Mouse (Mus musculus): ENCODE data around the gene Kcnk13. TPM values are rescaled to one million over a fixed set of nuclear protein-coding genes. Genes with fewer than 3 reads are reported as not detected.

Gene Kcnk13
- polyA plus RNA-seq, 1 experiment from 2014 or later: 1.3 TPM

GRCm38 (mm10) chr12:99933630-99934029 is 30.7 kb upstream of the Kcnk13 start:
- no peak overlapping the region for H3K9ac ChIP-seq (ENCODE audit: low read depth, low read length)
- no peak for ATAC-seq
- no peak overlapping the region for H3K27ac ChIP-seq (ENCODE audit: low read length)
- H3K4me3 ChIP-seq (ENCODE audit: low read depth, low read length): no peak overlapping the region
- H3K36me3 ChIP-seq (ENCODE audit: control insufficient read depth, insufficient read depth, low read length): peaks cover 18% of the 10 kb centered on the region
- H3K4me2 ChIP-seq (ENCODE audit: low read length): no peak overlapping the region
- H3K4me1 ChIP-seq (ENCODE audit: control insufficient read depth, insufficient read depth, low read length): no peaks in the 10 kb centered on the region
- no peaks in the 10 kb centered on the region for H3K27me3 ChIP-seq (ENCODE audit: control insufficient read depth, insufficient read depth, low read depth, low read length)
- WGBS: 95% methylated on average over 3 of the region's 3 CpGs
- no peaks in the 10 kb centered on the region for H3K9me3 ChIP-seq (replicated peaks; ENCODE audit: control insufficient read depth, low read length, poor library complexity, severe bottlenecking)

- H3K4me3 ChIP-seq (ENCODE audit: low read depth, low read length): no peak overlapping the region
Observed at GRCm38 (mm10) chr12:99935403-99935802, 28.9 kb upstream of the Kcnk13 start.

DNA sequence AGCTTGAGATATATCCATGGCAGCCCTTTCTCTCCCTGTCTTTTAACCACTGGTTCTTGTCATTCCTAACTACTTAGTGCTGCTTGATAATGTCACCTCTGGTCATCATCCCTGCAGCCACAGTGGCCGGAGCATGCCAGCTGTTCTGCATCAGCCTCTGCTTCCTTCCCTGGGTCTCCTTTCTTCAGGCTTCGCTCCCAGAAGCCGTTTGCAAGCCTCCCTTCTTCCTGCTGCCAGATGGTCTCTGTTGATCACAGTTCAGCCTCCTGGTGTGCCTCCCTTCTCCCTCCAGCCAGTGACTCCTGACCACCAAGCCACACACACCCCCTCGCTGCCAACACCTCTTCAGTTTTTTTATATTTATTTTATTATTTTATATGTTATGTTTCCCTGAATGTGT is 25.8 kb upstream of the Kcnk13 start:
- 89% methylated on average over 4 of the region's 4 CpGs for WGBS
- Histone ChIP-seq H3K27me3 (ENCODE audit: control insufficient read depth, insufficient read depth, low read depth, low read length) (no peaks in the 10 kb centered on the region), H3K36me3 (ENCODE audit: control insufficient read depth, insufficient read depth, low read length) (peaks cover 9% of the 10 kb centered on the region; the same call in 1 of the 2 replicates), H3K9me3 (replicated peaks; ENCODE audit: control insufficient read depth, low read length, poor library complexity, severe bottlenecking) (no peaks in the 10 kb centered on the region), H3K4me2 (ENCODE audit: low read length) (no peak overlapping the region), H3K9ac (ENCODE audit: low read depth, low read length) (no peak overlapping the region), H3K4me1 (ENCODE audit: control insufficient read depth, insufficient read depth, low read length) (no peaks in the 10 kb centered on the region), H3K4me3 (ENCODE audit: low read depth, low read length) (no peak overlapping the region), H3K27ac (ENCODE audit: low read length) (no peak overlapping the region)
- ATAC-seq: no peak

More at GRCm38 (mm10) chr12:99935403-99935802, 28.9 kb upstream of the Kcnk13 start:
- no peak overlapping the region for H3K9ac ChIP-seq (ENCODE audit: low read depth, low read length)
- no peak overlapping the region for H3K4me2 ChIP-seq (ENCODE audit: low read length)
- no peaks in the 10 kb centered on the region for H3K27me3 ChIP-seq (ENCODE audit: control insufficient read depth, insufficient read depth, low read depth, low read length)
- H3K9me3 ChIP-seq (replicated peaks; ENCODE audit: control insufficient read depth, low read length, poor library complexity, severe bottlenecking): no peaks in the 10 kb centered on the region
- H3K27ac ChIP-seq (ENCODE audit: low read length): no peak overlapping the region
- peaks cover 15% of the 10 kb centered on the region for H3K36me3 ChIP-seq (ENCODE audit: control insufficient read depth, insufficient read depth, low read length)
- 97% methylated on average over 8 of the region's 8 CpGs for WGBS
- ATAC-seq: no peak
- H3K4me1 ChIP-seq (ENCODE audit: control insufficient read depth, insufficient read depth, low read length): no peaks in the 10 kb centered on the region

DNA sequence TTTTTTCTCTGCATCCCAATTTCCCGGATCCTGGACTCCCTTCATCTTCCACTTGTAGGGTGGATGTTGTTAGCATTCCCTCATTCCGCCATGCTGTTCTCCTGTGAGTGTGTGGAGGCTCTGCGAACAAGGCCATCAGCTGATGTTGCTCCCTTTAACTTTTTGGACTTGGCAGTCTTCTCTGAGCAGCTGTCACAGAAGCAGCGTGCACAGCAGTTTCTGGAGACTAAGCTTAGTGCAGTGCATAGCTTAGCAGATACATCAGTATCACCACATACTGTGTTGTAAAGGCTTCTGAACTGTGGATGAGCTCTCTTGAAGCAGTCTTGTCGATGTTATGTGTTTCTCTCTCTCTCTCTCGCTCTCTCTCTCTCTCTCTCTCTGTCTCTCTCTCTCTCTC is 25.1 kb upstream of the Kcnk13 start:
- Histone ChIP-seq H3K4me3 (ENCODE audit: low read depth, low read length) (no peak overlapping the region), H3K9ac (ENCODE audit: low read depth, low read length) (no peak overlapping the region), H3K9me3 (replicated peaks; ENCODE audit: control insufficient read depth, low read length, poor library complexity, severe bottlenecking) (no peaks in the 10 kb centered on the region), H3K36me3 (ENCODE audit: control insufficient read depth, insufficient read depth, low read length) (peaks cover 9% of the 10 kb centered on the region; the same call in 1 of the 2 replicates), H3K27me3 (ENCODE audit: control insufficient read depth, insufficient read depth, low read depth, low read length) (no peaks in the 10 kb centered on the region), H3K27ac (ENCODE audit: low read length) (no peak overlapping the region), H3K4me2 (ENCODE audit: low read length) (no peak overlapping the region), H3K4me1 (ENCODE audit: control insufficient read depth, insufficient read depth, low read length) (no peaks in the 10 kb centered on the region)
- no peak for ATAC-seq
- 87% methylated on average over 6 of the region's 6 CpGs for WGBS

DNA sequence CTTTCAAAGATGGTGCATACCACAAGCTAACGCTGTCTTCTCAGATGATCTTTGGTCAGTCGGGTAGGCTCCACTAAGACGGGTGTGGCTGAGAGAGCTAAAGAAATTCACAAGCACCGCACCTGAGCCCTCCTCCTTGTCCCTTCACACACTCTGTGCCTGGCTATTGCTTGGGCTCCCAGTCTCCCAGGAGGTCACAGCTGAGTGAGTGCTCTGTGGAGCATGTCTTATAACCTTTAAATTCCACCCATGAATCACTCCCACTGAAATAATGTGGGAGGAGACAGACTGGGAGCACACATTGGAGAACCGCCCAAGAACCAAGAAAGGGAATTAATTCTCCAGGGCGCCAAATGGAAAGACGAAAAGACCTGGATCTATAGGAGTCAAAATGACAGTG is 23.6 kb upstream of the Kcnk13 start:
- ATAC-seq: no peak
- H3K27me3 ChIP-seq (ENCODE audit: control insufficient read depth, insufficient read depth, low read depth, low read length): no peaks in the 10 kb centered on the region
- H3K27ac ChIP-seq (ENCODE audit: low read length): no peak overlapping the region
- peaks cover 9% of the 10 kb centered on the region; the same call in 1 of the 2 replicates for H3K36me3 ChIP-seq (ENCODE audit: control insufficient read depth, insufficient read depth, low read length)
- 75% methylated on average over 7 of the region's 7 CpGs for WGBS
- no peak overlapping the region for H3K4me3 ChIP-seq (ENCODE audit: low read depth, low read length)
- no peaks in the 10 kb centered on the region for H3K9me3 ChIP-seq (replicated peaks; ENCODE audit: control insufficient read depth, low read length, poor library complexity, severe bottlenecking)
- H3K4me1 ChIP-seq (ENCODE audit: control insufficient read depth, insufficient read depth, low read length): no peaks in the 10 kb centered on the region
- H3K4me2 ChIP-seq (ENCODE audit: low read length): no peak overlapping the region
- H3K9ac ChIP-seq (ENCODE audit: low read depth, low read length): no peak overlapping the region

GRCm38 (mm10) chr12:99942441-99942840 is 21.9 kb upstream of the Kcnk13 start:
- no peaks in the 10 kb centered on the region for H3K9me3 ChIP-seq (replicated peaks; ENCODE audit: control insufficient read depth, low read length, poor library complexity, severe bottlenecking)
- H3K36me3 ChIP-seq (ENCODE audit: control insufficient read depth, insufficient read depth, low read length): 0 out of 2 replicates have a peak, but pooled peaks cover 5% of the 10 kb centered on the region
- H3K4me2 ChIP-seq (ENCODE audit: low read length): no peak overlapping the region
- H3K27ac ChIP-seq (ENCODE audit: low read length): no peak overlapping the region
- no peak overlapping the region for H3K9ac ChIP-seq (ENCODE audit: low read depth, low read length)
- H3K4me1 ChIP-seq (ENCODE audit: control insufficient read depth, insufficient read depth, low read length): no peaks in the 10 kb centered on the region
- WGBS: 92% methylated on average over 8 of the region's 8 CpGs
- H3K27me3 ChIP-seq (ENCODE audit: control insufficient read depth, insufficient read depth, low read depth, low read length): no peaks in the 10 kb centered on the region
- no peak for ATAC-seq
- no peak overlapping the region for H3K4me3 ChIP-seq (ENCODE audit: low read depth, low read length)

DNA sequence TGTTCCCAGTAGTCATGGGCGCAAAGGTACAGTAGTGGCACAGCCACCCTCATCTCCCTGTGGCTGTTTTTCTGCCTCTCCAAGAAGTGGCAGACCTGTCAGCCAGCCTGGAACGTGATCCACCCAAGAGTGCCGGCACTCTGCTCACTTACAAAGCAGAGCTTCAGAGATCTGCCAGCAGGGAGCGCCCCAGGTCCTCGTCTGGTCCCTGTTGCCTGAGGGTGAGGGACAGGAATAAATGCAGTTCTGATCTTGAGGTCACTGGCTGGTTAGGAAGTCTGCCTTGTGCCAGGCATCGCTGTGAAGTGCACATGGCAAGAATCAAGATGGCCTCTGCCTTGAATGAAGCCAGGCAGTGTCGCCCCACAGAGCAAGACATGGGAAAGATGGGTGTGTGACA is 11.4 kb upstream of the Kcnk13 start:
- no peak for ATAC-seq
- H3K4me2 ChIP-seq (ENCODE audit: low read length): no peak overlapping the region
- no peak overlapping the region for H3K4me3 ChIP-seq (ENCODE audit: low read depth, low read length)
- H3K9ac ChIP-seq (ENCODE audit: low read depth, low read length): no peak overlapping the region
- 54% methylated on average over 7 of the region's 7 CpGs for WGBS
- H3K9me3 ChIP-seq (replicated peaks; ENCODE audit: control insufficient read depth, low read length, poor library complexity, severe bottlenecking): no peaks in the 10 kb centered on the region
- H3K27me3 ChIP-seq (ENCODE audit: control insufficient read depth, insufficient read depth, low read depth, low read length): no peaks in the 10 kb centered on the region
- no peak overlapping the region for H3K27ac ChIP-seq (ENCODE audit: low read length)
- no peaks in the 10 kb centered on the region; the same call in 1 of the 2 replicates for H3K36me3 ChIP-seq (ENCODE audit: control insufficient read depth, insufficient read depth, low read length)
- 0 out of 2 replicates have a peak, but pooled peaks cover under 1% of the 10 kb centered on the region for H3K4me1 ChIP-seq (ENCODE audit: control insufficient read depth, insufficient read depth, low read length)

DNA sequence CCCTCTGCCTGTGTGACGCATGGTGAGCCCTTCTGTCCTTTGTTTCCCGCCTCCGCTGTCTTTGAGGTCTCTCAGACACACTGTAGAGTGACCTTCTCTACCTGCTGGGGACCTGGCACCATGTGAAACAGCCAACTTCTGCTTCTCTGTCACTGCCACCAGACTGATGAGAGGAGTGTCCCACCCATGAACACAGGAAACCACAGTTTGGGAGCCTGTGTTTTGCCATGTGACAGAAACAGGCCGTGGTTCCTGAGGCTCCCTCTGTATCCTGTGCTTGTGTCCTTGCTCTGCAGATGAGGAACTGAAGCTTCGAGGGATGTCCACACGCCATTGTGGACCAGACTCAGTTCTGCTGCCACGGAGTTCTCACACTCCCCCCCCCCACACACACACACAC is 7.9 kb upstream of the Kcnk13 start:
- H3K4me3 ChIP-seq (ENCODE audit: low read depth, low read length): no peak overlapping the region
- H3K4me2 ChIP-seq (ENCODE audit: low read length): no peak overlapping the region
- no peaks in the 10 kb centered on the region for H3K27me3 ChIP-seq (ENCODE audit: control insufficient read depth, insufficient read depth, low read depth, low read length)
- no peaks in the 10 kb centered on the region for H3K9me3 ChIP-seq (replicated peaks; ENCODE audit: control insufficient read depth, low read length, poor library complexity, severe bottlenecking)
- no peaks in the 10 kb centered on the region; the same call in 1 of the 2 replicates for H3K36me3 ChIP-seq (ENCODE audit: control insufficient read depth, insufficient read depth, low read length)
- H3K27ac ChIP-seq (ENCODE audit: low read length): no peak overlapping the region
- no peak overlapping the region for H3K9ac ChIP-seq (ENCODE audit: low read depth, low read length)
- 84% methylated on average over 7 of the region's 7 CpGs for WGBS
- ATAC-seq: no peak
- 0 out of 2 replicates have a peak, but pooled peaks cover 2% of the 10 kb centered on the region for H3K4me1 ChIP-seq (ENCODE audit: control insufficient read depth, insufficient read depth, low read length)

GRCm38 (mm10) chr12:99958068-99959060 is 5.9 kb upstream of the Kcnk13 start:
- WGBS: 45% methylated on average over 9 of the region's 9 CpGs
- Histone ChIP-seq H3K9me3 (replicated peaks; ENCODE audit: control insufficient read depth, low read length, poor library complexity, severe bottlenecking) (no peaks in the 10 kb centered on the region), H3K4me1 (ENCODE audit: control insufficient read depth, insufficient read depth, low read length) (0 out of 2 replicates have a peak, but pooled peaks cover 2% of the 10 kb centered on the region), H3K4me2 (ENCODE audit: low read length) (no peak overlapping the region), H3K27ac (ENCODE audit: low read length) (no peak overlapping the region), H3K9ac (ENCODE audit: low read depth, low read length) (no peak overlapping the region), H3K4me3 (ENCODE audit: low read depth, low read length) (no peak overlapping the region), H3K36me3 (ENCODE audit: control insufficient read depth, insufficient read depth, low read length) (no peaks in the 10 kb centered on the region), H3K27me3 (ENCODE audit: control insufficient read depth, insufficient read depth, low read depth, low read length) (peaks cover 4% of the 10 kb centered on the region)
- ATAC-seq: peak; percentile 44

All from midbrain, embryonic 16.5 days (tissue).